Mouse (Mus musculus): ENCODE results near the gene Camk2d. TPM values are rescaled to one million over a fixed set of nuclear protein-coding genes. Genes with fewer than 3 reads are reported as not detected.

Gene Camk2d
- total RNA-seq, 1 experiment from 2014 or later: 78.9 TPM

DNA sequence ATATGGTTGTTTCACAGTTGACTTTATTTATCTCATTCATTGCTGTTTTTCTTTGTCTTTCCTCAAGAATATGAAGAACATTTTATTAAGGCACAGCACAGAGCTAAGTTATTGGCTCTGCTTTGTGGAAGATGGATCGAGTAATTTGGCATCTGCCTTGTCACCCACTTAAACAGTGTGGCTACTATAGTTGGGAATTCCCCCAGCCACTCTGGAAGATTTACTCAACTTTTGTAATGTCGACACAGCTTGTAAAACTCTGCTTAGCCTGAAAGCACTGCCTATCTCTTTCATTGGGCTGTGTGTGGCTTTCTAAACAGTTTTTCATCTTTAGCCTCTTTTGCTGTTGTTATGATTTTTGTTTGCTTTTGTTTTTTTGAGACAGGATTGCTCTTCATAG, 56.3 kb downstream of the Camk2d start:
- DNase-seq: no peak

DNA sequence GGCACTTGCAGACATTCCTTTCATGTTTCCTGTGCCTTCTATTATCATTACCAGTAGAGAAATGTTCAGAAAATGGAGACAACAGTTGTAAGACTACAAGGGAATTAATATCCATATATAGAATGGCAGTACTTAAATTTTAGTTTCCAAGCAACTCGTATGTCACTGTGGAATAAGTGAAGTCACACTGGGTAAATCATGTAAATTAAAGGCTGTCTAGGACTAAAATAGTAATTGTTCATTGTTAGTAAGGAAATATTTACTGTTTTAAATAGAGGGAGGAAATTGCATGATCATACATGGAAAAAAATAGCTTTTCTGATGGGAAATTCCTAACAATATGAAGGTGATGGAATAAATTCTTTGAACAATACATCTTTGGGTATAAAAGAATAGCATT, 57.0 kb downstream of the Camk2d start:
- no peak for DNase-seq

DNA sequence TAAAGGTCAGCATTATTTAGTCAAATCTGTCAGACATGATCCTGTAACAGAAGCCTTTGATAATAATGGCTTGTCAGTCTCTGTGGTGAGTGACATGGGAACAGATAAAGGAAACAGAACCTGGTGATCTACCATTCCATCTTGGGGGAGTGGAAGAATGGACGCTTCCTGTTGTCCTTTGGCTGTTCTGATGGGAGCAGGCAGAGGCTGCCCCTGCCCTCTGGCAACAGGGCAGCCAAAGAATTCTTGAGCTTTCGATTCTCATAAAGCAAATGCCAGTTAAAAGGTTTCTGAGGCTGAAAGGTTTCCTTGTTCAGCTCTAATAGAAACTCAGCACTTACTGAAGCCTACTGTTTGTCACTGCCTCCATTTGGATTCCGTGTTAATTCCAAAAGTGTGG, 60.1 kb downstream of the Camk2d start:
- no peak for DNase-seq

DNA sequence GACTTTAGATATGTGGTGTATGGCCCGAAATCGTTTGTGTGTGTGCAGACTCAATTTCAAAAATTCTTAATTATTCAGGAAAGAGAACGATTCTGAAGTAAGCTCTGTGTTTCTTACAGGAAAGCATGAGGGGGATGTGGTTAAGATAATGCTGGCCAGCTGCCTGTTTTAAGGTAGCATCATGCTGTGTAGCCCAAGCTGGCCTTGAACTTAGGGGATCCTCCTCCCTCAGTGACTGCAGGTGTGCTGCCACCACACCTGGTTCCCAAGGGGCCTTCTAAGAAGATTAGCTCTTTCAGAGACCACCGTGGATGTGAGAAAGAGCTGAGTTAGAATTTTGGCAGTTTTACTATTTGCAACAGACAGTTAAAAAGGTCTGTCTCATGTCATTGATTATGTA, 61.8 kb downstream of the Camk2d start:
- no peak for DNase-seq

DNA sequence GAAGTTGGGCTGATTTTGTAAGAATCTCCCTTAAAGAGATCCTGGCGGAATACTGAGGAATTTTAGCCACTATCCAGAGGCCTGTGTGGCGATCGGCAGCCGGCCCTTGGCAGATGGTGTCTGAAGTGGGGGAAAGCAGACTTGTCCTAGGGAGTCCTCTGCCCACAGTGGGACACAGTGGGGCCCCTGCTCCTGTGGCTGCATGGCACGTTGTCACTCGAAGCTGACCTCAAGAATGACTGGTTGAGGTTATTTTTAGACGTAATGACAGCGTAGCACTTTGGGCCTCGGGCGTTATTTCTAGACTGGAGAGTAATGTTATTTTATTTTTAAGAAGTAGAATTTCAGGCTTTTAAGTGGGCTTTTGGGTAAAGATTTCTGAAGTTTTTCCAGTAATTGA, 62.7 kb downstream of the Camk2d start:
- DNase-seq: no peak

DNA sequence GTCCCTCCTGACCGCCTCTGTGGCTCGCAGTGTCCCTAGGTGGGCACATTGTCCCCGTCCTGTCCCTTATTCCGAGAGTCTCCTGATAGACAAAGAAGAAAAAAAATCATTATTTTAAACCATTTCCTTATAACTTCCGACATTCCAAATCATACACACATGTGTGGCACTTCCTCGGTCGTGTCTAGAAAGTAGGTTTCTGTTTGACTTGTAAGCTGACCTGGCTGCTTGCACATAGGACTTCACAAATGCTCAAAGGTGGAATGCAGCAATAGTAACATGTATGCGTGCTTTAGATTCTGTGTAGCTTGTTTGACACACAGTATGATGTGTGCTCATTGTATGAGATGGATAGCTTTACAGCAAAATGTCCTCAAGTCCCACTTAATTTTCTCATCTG, 63.1 kb downstream of the Camk2d start:
- DNase-seq: no peak

DNA sequence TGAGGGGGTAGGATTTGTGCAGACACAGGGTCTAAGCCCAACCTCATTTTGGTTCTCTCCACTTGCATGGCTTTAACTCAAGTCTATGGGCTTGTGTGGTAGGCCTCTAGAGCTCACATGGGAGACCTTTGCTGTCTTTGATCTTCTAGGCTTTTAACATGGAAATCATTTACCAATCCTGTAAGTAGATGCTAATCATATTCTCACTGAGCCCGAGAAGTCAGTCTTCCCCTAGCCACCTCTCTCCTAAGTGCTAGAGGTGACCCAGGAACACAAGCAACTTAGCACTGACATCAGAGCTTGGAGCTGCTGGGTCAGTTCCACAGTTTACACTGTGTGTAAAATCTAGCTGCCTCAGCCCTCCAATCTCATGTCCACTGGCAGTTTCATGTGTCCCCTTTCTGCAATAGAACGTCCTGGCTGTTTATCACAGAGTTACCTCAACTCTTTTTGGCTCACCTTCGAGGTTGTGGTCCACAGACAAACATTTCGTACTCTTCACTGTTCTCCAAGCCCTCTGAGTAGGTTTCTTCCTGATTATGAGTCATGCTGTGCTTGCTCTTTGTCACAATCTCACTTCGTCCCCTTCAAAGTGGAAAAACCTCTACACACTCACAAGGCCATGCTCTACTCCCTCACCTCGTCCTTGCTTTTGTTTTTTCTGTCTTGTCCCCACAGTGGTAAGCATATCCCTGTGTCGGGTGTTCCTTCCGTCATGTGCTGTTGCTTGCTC, 63.9 kb downstream of the Camk2d start:
- DNase-seq: no peak

DNA sequence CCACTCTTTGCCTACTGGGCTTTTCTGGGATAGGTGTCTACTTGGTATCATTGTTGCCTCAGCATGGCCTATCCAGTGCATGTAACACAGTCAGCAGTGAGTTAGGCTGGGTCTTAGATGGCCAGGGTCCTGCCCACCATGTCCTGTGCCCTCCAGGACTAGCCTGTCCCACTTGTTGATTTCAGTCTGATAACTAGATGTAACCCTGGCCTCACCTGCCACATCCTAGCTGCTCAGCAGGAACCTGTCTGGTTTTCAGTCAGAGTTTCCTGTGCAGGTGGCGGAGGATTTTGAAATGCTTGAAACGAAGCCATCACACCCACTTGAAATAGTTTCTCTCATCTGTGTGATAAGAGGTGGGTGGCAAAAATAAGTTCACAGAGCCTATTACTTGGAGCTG, 64.5 kb downstream of the Camk2d start:
- no peak for DNase-seq

DNA sequence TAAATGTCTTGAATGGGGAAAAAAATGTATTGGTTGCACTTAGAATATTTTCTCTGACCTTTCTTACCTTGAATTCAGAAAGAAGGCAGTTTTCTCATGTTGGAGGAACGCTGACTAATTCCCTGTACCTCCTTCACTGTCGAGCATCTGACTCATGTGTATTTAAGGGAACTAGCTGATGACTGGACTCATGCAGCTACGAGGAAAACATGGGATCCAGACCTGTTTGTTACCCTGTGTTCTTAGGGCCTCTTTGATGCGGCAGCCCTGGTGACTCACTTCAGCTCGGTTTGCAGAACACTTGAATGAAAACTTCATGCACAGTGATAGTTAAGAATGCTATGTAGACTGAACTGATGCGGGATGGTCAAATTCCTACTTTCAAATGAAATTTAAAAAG, 64.9 kb downstream of the Camk2d start:
- DNase-seq: peak; percentile 36

DNA sequence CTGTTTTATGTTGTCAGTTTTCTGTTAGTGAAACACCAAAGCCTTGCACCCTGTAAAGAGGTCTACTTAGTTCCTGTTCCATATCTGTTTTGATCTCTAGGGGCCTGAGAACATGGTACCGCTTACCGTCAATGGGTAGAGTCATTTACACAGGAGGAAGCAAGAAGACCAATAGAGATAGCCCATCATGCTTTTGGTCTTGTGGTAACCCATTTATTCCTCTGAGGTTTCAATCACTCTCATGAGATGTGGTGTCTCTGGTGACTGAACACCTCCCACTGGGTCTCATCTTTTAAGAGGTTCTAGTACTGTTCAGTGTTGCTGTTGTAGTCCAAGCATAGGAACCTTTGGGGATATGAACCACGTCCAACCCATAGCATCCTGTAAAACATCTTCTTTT, 65.8 kb downstream of the Camk2d start:
- no peak for DNase-seq

DNA sequence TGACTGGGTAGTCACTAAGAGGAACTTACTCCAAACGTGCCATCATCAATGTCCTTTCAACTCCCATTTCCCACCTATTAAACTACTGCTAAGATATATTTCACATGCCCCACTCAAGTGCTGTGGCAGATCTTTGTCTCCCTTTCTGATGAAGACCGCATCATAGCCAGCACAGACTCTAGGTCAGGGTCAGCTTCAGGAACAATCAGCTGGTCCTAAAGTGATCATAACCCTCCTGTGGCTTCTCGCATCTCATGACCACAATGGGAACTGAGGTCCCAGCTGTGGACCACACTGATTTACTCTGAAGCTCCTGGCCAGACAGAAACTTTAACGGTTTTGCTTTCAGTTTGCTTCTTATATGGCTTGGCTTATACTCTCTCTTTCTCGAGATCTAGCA, 67.3 kb downstream of the Camk2d start:
- DNase-seq: no peak

DNA sequence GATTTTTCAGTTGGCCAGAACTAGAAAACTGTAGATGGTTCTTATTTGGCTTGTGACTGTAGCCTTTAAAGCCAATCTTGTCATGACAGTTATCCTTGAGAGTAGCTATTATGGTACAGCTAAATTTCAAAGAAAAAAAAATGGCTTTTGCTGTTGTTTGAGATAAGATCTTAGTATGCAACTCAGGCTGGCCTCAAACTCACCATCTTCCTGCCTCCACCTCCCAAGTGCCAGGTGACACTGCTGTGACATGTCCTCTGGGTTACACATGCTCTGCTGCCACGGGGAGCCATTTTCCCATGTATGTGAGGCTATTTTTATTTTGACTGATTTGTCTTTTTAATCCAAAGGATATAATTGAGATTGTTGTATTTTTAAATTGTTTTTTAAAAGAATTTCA, 69.8 kb downstream of the Camk2d start:
- no peak for DNase-seq

DNA sequence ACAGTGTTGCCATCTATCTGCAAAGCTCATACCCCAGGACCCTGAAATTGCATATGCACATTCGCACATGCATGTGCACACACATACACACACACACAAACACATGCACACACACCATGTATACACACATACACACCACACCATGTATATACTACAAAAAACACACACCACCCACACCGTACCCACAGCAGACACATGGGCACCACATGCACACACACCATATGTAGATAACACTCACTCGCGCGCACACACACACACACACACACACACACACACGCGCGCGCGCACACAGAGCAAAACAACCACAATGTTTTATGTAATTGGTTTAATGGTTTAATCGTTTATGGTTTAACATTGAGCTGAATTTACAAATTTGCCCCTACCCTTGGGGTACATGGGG, 70.9 kb downstream of the Camk2d start:
- DNase-seq: no peak

DNA sequence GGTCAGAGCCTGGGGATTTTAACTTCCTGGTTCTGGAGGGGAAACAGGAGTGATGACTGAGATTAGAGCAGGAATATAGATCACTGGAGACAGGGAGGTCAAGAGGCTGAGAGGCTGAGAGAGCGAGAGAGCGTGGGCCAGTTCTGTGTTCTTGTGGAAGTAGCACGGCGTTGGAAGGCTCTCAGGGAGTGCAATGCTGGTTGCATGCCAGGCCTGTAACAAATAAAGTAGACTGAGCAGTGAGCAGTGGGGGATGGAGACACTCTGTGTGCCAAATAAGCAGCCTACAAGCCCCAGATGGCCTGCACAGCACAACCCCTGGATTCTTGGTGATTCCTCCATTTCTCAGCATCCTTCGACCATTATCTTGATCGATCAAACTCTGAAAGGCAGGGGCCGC, 71.3 kb downstream of the Camk2d start:
- DNase-seq: peak; percentile 72

DNA sequence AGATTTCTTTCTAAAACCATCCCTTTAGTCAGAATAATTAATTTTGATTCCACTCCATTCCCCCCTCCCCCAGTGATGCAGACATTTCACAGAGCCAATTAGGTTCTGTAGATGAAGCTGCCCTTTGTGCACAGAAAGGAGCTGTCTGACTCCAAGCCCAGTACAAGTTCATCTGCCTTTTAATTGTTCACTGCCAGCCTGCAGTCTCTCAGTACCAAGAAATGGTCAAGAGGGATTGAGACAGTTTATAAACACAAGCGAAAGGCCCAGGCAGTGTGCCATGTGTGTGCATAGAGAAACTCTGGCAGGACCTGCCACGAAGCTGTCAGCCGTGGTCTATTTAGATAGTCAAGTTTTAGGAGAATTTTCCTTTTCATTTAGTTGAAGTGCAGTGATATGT, 72.0 kb downstream of the Camk2d start:
- peak; percentile 55 for DNase-seq

DNA sequence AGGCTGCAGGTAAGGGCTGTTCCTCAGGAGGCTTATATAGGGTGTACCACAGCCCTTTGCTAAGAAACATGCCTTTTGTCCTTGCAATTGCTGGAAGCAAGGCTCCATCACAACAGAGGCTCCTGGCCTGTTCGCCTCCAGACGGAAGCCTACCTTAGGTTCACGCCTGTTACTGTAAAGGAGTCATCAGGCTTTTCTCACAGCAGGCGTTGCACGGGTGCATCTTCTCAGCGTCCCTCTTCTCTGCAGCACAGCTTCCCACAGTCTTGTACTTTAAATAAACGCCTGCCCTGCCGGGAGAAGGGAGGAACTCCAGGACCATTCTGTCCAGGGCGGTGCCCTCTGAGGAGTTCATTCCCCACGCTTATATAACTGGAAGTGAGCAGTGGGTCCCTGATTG, 72.6 kb downstream of the Camk2d start:
- no peak for DNase-seq

DNA sequence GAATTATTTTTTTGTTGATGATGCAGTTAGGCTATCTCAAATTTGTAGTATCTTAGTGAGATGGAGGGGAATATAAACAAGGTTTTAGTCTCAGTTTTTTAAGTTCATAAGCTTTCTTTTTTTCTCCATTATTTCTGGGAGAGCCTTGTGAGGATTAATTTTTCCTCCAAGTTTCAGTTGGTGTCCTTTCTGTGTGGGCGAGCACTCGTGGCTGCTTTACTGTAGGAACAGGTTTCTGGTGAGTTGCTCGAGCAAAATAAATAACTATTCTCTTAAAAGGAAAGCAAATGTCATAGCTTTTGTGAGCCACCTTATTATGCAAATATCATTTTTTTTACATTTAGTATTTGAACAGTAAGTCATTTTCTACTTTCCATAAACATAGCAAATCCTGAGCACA, 74.3 kb downstream of the Camk2d start:
- no peak for DNase-seq

DNA sequence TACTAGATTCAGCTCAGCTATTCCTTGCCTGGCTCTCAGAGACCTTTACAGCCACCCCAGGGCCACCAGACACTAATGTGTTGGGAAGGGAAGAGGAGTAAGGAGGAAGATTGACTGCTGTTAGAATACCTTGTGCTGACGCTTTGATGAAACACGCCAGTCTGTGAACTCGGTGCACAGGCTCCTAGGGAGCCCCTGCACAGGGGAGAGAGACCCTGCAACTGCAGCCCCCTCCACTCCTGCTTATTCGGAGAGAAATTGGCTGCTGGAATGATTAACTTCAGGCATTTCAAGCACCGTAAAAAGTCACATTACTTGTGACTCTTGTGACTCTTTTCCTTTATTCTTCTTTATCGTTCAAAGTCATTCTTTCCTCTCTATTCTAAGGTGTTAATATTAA, 75.2 kb downstream of the Camk2d start:
- no peak for DNase-seq

DNA sequence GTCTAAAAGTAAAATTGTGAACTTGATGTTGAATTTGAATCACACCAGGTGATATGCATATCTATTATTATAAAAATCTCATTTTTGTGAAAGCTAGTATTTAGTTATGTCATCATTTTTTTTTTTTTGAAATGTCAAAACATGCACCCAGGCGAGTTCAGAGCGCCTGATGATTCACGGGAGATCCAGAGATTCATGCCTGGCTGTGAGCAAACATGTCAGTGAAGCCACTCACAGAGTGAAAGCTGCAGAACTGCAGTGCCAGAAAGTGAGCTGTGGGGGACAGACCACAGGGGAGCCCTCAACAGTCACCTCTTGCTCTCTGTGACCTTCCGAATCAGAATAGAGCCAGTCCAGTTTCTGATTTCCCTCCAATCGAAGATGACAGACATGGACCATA, 84.9 kb downstream of the Camk2d start:
- DNase-seq: no peak

DNA sequence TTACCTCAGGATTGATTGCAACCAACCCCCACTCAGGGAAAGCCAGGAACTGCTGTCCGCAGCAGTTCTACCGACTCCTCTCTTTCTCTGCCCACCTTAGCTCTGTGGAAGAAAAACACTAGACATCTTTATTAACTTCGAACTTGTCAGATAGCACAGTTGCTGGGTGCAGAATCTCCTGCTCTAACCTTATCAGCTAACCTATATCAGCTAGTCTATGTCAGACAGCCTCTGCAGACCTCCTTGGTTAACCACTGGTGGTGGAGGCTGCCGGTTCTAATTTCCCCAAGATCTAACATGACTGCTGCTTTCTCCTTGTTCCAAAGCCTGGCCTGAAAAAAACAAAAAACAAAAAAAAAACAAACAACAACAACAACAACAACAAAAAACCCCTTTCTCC, 85.9 kb downstream of the Camk2d start:
- DNase-seq: no peak

DNA sequence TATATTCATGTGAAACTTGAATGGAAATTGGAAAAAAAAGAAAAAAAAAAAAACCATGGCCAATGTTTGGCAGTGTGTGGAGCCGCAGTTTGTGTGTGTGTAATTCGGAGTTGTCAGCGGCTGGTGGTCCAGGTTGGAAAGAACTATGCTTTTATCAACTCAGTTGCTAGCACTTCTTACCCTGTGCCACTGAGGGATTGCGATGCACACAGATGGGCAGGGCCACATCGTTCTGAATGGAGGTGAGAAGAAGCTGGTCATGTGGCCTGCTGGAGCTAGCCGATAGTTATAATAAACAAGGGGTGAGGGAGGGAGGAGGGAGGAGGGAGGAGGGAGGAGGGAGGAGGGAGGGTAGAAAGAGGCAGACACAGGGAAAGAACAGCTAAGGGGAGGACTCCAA, 89.3 kb downstream of the Camk2d start:
- DNase-seq: no peak

DNA sequence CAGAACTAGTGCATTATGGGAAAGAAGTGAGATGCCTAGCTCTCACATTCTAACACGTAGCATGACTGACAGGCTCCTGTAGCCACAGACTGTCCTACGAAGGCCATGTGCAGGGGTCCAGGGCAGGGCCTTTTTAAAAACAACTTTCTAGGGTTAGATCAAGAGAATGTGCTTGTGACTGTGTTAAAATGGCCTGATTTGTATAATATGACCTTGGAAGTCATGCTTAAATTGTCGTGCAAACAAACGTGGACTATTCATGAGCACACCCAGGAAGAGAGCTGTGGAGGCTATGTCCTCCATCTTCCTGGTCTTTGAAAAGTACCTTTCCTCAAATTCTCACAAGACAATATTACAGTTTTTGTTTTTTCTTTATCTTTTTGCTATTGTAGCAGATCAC, 91.0 kb downstream of the Camk2d start:
- DNase-seq: no peak

DNA sequence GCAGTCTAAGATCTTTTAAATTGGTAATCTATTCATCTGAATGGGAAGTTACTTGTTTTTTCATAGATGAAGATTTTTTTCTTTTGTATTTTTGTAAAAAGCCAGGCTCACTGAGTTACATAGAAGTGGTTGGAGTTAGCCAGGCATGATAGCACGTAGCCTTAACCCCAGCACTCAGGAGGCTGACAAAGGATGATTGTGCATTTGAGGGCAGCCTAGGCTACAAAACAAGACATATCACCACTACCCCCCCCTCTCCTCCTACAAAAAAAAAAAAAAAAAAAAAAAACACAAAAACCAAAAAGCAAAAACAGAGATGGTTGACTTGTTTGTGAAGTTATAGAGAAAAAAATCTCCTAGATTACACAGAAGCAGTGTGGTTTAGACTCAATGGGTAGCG, 92.4 kb downstream of the Camk2d start:
- DNase-seq: no peak

DNA sequence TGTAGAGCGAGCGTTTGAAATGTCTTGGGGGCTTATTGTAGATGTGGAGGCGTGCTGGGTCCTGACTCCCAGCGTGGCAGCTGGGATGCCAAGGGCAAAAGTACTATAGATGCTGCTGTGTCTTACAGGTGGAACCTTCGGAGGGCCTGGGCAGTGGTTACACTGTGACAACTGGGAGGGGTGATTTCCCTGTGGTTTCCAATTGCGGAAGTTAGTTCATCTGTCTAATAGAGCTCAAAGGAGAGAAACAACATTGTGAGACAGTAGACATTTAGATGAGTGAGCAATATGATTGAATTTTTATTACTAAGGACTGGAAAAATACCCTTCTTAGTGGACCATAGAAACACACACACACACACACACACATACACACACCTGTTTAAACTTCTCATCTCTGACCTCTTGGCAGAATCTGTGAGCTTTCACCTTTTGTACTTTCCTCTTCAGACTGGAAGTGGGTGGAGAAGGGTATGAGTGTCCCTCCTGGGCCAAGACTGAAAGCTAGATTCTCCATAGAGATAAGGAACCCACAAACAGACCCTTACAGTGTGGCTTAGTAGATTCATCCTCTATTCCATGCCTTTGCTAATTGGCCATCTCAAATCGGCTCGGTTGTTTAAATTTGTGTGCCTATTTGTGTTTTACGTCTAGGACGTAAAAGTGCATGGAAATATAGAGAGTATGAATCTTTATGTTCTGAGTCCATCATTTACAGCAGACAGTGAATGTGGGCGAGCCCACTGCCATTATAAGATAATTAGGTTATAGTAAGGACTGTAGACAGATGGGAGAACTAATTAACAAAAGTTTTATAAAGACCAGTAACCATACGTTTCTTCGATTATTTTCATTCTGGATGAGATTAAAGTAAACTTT, 94.8 kb downstream of the Camk2d start:
- no peak for DNase-seq

All from adrenal gland, postnatal 14 days (tissue).